Mouse (Mus musculus) B cell, adult 67 days (primary cell): ENCODE measurements around the gene Ddx10. TPM values are rescaled to one million over a fixed set of nuclear protein-coding genes. Genes with fewer than 3 reads are reported as not detected.

ENCODE experiments used
- total RNA-seq, 2 experiments: library from RNA; stranded (reverse); gene quantifications; 4 replicates each; pipeline ENCODE4 v1.2.4; 2023

The Ddx10 gene
- total RNA-seq, result 10 to 100 TPM; 38.1 to 38.8 TPM

GRCm38 (mm10) chr9:53247953-53248397, at the start of gene Ddx10:
Ddx10 (minus strand) TSS chr9:53248053.

Other genes starting within 250 kb of the Ddx10 start
- gene Exph5, start 53.6 kb upstream of the Ddx10 start, total RNA-seq, result not detected
- under 1 TPM; 0.36 to 0.38 TPM for gene Kdelc2, start 136.0 kb upstream of the Ddx10 start, total RNA-seq
- gene 4930550C14Rik, start 154.3 kb upstream of the Ddx10 start, total RNA-seq, result not detected